Mouse (Mus musculus): ENCODE data around the gene Btnl6. TPM values are rescaled to one million over a fixed set of nuclear protein-coding genes. Genes with fewer than 3 reads are reported as not detected.

Btnl6 gene
- not detected in 2 replicates for polyA plus RNA-seq (2015; fragmentation: Nextera tagmentation; extraction: Ambion mirVana)

DNA sequence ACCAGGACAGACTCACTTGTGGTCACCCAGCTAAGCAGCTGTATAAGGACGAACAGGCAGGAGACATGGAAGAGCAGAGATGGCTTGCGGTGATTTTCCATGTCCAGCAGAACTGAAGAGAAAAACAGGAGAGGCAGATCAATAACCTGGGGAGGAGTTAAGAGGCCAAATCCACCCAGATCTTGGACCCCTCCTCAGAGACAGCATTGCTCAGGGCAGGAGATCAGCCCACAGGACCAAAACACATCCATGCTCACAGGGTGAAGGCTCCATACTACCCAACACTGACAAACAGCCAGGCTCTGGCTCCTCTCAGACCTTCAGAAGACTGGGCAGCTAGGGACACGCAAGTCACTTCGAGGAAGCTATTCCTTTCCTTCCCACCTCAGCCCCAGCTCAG lies at the start of gene Btnl6:
Gene Btnl6, minus strand, starts transcription at position 101 of the 400 bp plus-strand sequence.
- Histone ChIP-seq H3K4me3 (no peak within 1 kb of the TSS), H3K9ac (no peak within 1 kb of the TSS), H3K4me1 (no peaks in the 10 kb centered on the region), H3K36me3 (no peaks in the 10 kb centered on the region), H3K4me2 (no peak within 1 kb of the TSS), H3K9me3 (no peaks in the 10 kb centered on the region), H3K27me3 (replicated peaks) (peaks cover 8% of the 10 kb centered on the region), H3K27ac (replicated peaks) (no peak within 1 kb of the TSS)
- 82% methylated on average over 4 of the region's 4 CpGs for WGBS
- ATAC-seq (ENCODE audit: extremely low read depth, insufficient number of reproducible peaks, low FRiP score, low TSS enrichment): no peak

- Histone ChIP-seq H3K4me3 (peak overlapping the region; percentile 40), H3K9me3 (no peaks in the 10 kb centered on the region), H3K27ac (replicated peaks) (peak overlapping the region; percentile 88), H3K4me1 (peaks cover 15% of the 10 kb centered on the region), H3K36me3 (no peaks in the 10 kb centered on the region), H3K4me2 (peak overlapping the region; percentile 61), H3K27me3 (replicated peaks) (peaks cover 26% of the 10 kb centered on the region; the same call in 1 of the 2 replicates), H3K9ac (peak overlapping the region; percentile 74)
- 20% methylated on average over 3 of the region's 3 CpGs for WGBS
- ATAC-seq (ENCODE audit: extremely low read depth, insufficient number of reproducible peaks, low FRiP score, low TSS enrichment): 0 out of 2 replicates have a peak, but pooled peaks have one; percentile 21
These were observed 47.6 kb upstream of the Btnl6 start for GRCm38 (mm10) chr17:34564796-34565195.

GRCm38 (mm10) chr17:34564003-34564421 lies 46.9 kb upstream of the Btnl6 start, which contains the start of gene Notch4:
Notch4 (plus strand) TSS chr17:34564268.
- peak; percentile 17; the same call in 1 of the 2 replicates for ATAC-seq (ENCODE audit: extremely low read depth, insufficient number of reproducible peaks, low FRiP score, low TSS enrichment)
- Histone ChIP-seq H3K4me2 (peak within 1 kb of the TSS; percentile 61), H3K9ac (peak within 1 kb of the TSS; percentile 74), H3K27ac (replicated peaks) (peak within 1 kb of the TSS; percentile 88), H3K4me3 (peak within 1 kb of the TSS; percentile 40), H3K9me3 (no peaks in the 10 kb centered on the region), H3K27me3 (replicated peaks) (peaks cover 24% of the 10 kb centered on the region; the same call in 1 of the 2 replicates), H3K4me1 (peaks cover 15% of the 10 kb centered on the region), H3K36me3 (no peaks in the 10 kb centered on the region)
- 4% methylated on average over 6 of the region's 6 CpGs for WGBS

DNA sequence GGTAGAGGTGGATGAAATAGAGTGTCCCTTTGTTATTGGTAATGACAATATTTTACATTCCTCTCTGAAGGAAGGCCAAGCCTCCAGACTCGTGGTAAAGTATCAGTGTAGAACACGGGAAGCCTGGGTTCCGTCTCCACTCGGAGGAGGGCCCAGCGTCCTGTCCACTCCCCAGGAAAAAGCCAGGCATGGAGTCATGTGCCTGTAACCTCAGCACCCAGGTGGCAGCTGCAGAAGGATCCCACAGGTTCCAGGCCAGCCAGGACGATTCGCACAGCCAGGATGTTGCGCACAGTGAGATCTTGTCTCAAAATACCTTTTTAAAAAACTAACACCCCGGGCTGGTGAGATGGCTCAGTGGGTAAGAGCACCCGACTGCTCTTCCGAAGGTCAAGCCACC lies 46.2 kb upstream of the Btnl6 start:
- Histone ChIP-seq H3K27ac (replicated peaks) (no peak overlapping the region), H3K27me3 (replicated peaks) (peaks cover 20% of the 10 kb centered on the region; the same call in 1 of the 2 replicates), H3K4me1 (peaks cover 15% of the 10 kb centered on the region), H3K36me3 (no peaks in the 10 kb centered on the region), H3K4me2 (no peak overlapping the region), H3K4me3 (no peak overlapping the region), H3K9me3 (no peaks in the 10 kb centered on the region), H3K9ac (no peak overlapping the region)
- ATAC-seq (ENCODE audit: extremely low read depth, insufficient number of reproducible peaks, low FRiP score, low TSS enrichment): no peak
- 65% methylated on average over 11 of the region's 11 CpGs for WGBS

DNA sequence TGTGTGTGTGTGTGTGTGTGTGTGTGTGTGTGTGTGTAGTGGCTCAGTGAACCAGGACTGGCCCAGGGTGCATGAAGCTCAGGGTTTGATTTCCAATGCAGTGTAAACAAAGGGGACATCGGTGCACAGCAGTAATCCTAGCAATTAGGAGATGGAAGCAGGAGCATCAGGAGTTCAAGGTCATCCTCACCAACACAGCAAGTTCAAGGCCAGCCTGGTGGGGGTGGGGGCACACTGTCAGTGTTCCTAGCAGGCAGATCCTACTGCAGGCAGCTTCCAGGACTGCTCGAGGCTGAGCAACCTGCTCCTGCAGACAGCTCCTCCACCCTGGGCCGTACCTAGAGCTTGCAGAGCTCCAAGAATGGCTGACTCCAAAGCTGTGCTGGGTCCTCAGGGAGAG lies 45.4 kb upstream of the Btnl6 start:
- H3K27me3 ChIP-seq (replicated peaks): peaks cover 16% of the 10 kb centered on the region; the same call in 1 of the 2 replicates
- no peak overlapping the region for H3K9ac ChIP-seq
- ATAC-seq (ENCODE audit: extremely low read depth, insufficient number of reproducible peaks, low FRiP score, low TSS enrichment): no peak
- H3K9me3 ChIP-seq: no peaks in the 10 kb centered on the region
- H3K4me1 ChIP-seq: peaks cover 15% of the 10 kb centered on the region
- no peak overlapping the region for H3K27ac ChIP-seq (replicated peaks)
- WGBS: 46% methylated on average over 3 of the region's 3 CpGs
- H3K36me3 ChIP-seq: no peaks in the 10 kb centered on the region
- no peak overlapping the region for H3K4me2 ChIP-seq
- no peak overlapping the region for H3K4me3 ChIP-seq

- Histone ChIP-seq H3K36me3 (no peaks in the 10 kb centered on the region), H3K27me3 (replicated peaks) (peaks cover 3% of the 10 kb centered on the region; the same call in 1 of the 2 replicates), H3K9ac (no peak overlapping the region), H3K4me2 (0 out of 2 replicates have a peak overlapping the region, but pooled peaks have one; percentile 9), H3K4me1 (peaks cover 15% of the 10 kb centered on the region), H3K4me3 (no peak overlapping the region), H3K27ac (replicated peaks) (peak overlapping the region; percentile 65; the same call in 1 of the 2 replicates), H3K9me3 (no peaks in the 10 kb centered on the region)
- no peak for ATAC-seq (ENCODE audit: extremely low read depth, insufficient number of reproducible peaks, low FRiP score, low TSS enrichment)
- 42% methylated on average over 8 of the region's 8 CpGs for WGBS
These were observed 44.0 kb upstream of the Btnl6 start for GRCm38 (mm10) chr17:34561200-34561599.

- no peaks in the 10 kb centered on the region for H3K36me3 ChIP-seq
- no peak overlapping the region for H3K4me2 ChIP-seq
- H3K4me3 ChIP-seq: no peak overlapping the region
- no peaks in the 10 kb centered on the region; the same call in 1 of the 2 replicates for H3K27me3 ChIP-seq (replicated peaks)
- H3K4me1 ChIP-seq: peaks cover 15% of the 10 kb centered on the region
- no peak overlapping the region for H3K9ac ChIP-seq
- H3K27ac ChIP-seq (replicated peaks): no peak overlapping the region
- H3K9me3 ChIP-seq: no peaks in the 10 kb centered on the region
- no peak for ATAC-seq (ENCODE audit: extremely low read depth, insufficient number of reproducible peaks, low FRiP score, low TSS enrichment)
- 83% methylated on average over 6 of the region's 6 CpGs for WGBS
These were observed 43.3 kb upstream of the Btnl6 start for GRCm38 (mm10) chr17:34560438-34560837.

DNA sequence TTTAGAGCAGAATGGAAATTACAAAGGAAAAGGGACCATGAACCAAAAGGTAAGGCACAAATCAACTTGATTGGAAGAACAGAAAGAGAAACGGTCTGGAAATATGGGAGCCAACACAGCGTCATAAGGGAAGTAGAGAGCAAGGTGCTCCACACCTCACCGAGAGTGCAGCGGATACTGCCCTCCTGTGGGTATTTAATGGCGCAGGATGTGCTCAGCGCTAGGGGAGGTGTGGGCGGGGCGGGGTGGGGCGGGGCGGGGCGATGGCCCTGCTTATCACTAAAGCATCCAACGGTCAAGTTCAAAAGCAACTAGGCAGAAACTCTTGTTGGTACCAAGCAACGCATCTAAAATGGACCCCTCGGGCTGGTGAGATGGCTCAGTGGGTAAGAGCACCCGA lies 42.7 kb upstream of the Btnl6 start:
- Histone ChIP-seq H3K4me1 (peaks cover 12% of the 10 kb centered on the region), H3K4me3 (no peak overlapping the region), H3K27ac (replicated peaks) (no peak overlapping the region), H3K4me2 (no peak overlapping the region), H3K27me3 (replicated peaks) (no peaks in the 10 kb centered on the region; the same call in 1 of the 2 replicates), H3K36me3 (no peaks in the 10 kb centered on the region), H3K9ac (no peak overlapping the region), H3K9me3 (no peaks in the 10 kb centered on the region)
- 18% methylated on average over 15 of the region's 15 CpGs for WGBS
- no peak for ATAC-seq (ENCODE audit: extremely low read depth, insufficient number of reproducible peaks, low FRiP score, low TSS enrichment)

DNA sequence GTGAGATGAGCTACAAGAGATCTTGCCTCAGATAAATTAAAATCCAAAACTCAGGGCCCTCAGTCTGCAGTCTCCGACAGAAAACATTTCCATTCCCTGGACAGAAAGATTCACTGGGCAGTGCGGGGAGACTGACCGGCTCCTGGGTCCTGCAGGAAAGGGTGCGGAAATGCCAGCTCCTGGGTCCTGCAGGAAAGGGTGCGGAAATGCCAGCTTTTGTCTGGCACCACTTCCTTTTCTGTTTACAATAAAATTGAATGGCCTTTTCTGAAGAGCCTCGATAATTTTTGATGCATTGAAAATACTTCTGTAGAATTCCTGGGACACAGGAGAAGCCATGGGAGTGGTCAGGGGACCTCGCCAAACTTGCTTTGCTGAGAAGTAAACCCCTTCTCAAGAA lies 42.0 kb upstream of the Btnl6 start:
- no peak overlapping the region for H3K27ac ChIP-seq (replicated peaks)

DNA sequence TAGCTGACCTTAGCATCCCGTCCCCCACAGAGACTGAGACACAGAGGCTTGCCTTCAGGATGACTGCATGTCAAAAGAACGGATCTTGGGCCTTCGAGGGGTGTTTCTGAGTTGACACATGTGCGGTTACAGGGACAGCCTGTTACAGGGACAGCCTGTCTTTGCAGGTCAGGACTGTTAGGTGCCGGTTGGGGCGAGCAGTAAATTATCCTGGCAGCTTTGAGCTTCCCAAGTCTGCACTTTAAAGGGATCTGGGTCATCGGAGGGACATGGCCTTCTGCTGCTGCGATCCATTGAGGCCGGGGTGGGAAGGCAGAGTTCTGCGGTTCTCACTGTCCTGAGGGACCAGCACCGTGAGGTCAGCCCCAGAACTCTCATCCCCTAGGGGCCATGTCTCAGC lies 40.3 kb upstream of the Btnl6 start:
- Histone ChIP-seq H3K4me3 (no peak overlapping the region), H3K9me3 (no peaks in the 10 kb centered on the region), H3K9ac (no peak overlapping the region), H3K27ac (replicated peaks) (no peak overlapping the region), H3K27me3 (replicated peaks) (no peaks in the 10 kb centered on the region; the same call in 1 of the 2 replicates), H3K36me3 (no peaks in the 10 kb centered on the region), H3K4me2 (no peak overlapping the region), H3K4me1 (no peaks in the 10 kb centered on the region)
- 78% methylated on average over 11 of the region's 11 CpGs for WGBS
- ATAC-seq (ENCODE audit: extremely low read depth, insufficient number of reproducible peaks, low FRiP score, low TSS enrichment): no peak

More for the DNA sequence above, 42.0 kb upstream of the Btnl6 start:
- Histone ChIP-seq H3K4me2 (no peak overlapping the region), H3K4me1 (peaks cover 4% of the 10 kb centered on the region), H3K27me3 (replicated peaks) (no peaks in the 10 kb centered on the region; the same call in 1 of the 2 replicates), H3K36me3 (no peaks in the 10 kb centered on the region), H3K9me3 (no peaks in the 10 kb centered on the region), H3K9ac (no peak overlapping the region), H3K4me3 (no peak overlapping the region)
- ATAC-seq (ENCODE audit: extremely low read depth, insufficient number of reproducible peaks, low FRiP score, low TSS enrichment): no peak
- WGBS: 78% methylated on average over 7 of the region's 7 CpGs

DNA sequence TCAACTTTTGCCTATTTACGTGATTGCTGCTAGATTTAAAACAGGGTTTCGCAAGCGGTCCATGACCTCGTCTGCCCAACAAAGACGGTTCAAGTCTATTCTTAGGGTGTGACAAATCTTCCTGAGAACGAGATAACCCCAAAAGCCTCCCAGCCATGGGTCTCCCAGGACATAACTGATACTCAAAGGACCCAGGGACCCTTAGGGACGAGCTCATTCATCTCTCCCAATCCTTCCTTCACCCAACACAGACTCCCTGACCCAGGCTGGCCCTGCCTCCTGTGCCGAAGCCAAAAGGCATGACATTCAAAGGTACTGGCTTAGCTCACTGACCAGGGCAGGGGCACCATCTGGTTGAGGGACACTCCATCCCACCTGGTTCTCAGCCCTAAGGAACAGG lies 39.3 kb upstream of the Btnl6 start:
- Histone ChIP-seq H3K9ac (no peak overlapping the region), H3K27ac (replicated peaks) (no peak overlapping the region), H3K27me3 (replicated peaks) (no peaks in the 10 kb centered on the region; the same call in 1 of the 2 replicates), H3K4me1 (no peaks in the 10 kb centered on the region), H3K4me3 (no peak overlapping the region), H3K9me3 (no peaks in the 10 kb centered on the region), H3K4me2 (no peak overlapping the region), H3K36me3 (no peaks in the 10 kb centered on the region)
- ATAC-seq (ENCODE audit: extremely low read depth, insufficient number of reproducible peaks, low FRiP score, low TSS enrichment): no peak
- 63% methylated on average over 8 of the region's 8 CpGs for WGBS

DNA sequence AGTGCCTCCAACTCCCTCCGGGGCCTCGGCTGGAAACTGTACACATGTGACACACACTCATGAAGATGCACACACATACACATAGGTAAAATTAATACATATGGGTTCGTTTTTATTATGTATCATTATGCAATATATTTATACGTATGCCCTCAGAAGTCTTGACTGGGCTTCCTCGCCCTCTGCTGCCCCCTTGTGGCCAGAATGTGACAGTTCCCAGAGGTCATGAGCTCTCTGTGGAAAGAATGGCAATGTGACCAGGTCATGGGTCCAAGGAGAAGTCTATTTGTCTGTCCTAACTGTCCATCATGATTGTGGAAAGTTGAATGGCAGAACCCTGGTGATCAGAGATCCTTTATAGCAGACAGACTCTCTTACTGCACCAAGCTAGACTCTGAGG lies 38.3 kb upstream of the Btnl6 start:
- Histone ChIP-seq H3K36me3 (no peaks in the 10 kb centered on the region), H3K27me3 (replicated peaks) (no peaks in the 10 kb centered on the region; the same call in 1 of the 2 replicates), H3K4me3 (no peak overlapping the region), H3K4me1 (no peaks in the 10 kb centered on the region), H3K4me2 (no peak overlapping the region), H3K27ac (replicated peaks) (no peak overlapping the region), H3K9me3 (no peaks in the 10 kb centered on the region), H3K9ac (no peak overlapping the region)
- WGBS: 20% methylated on average over 5 of the region's 5 CpGs
- ATAC-seq (ENCODE audit: extremely low read depth, insufficient number of reproducible peaks, low FRiP score, low TSS enrichment): no peak
